Mouse (Mus musculus): ENCODE results near the gene Eef1akmt1.

- TF ChIP-seq POLR2A (IDR thresholded peaks at IDR 0.05; ENCODE audit: insufficient read depth, low read depth, low read length): no peak
- no peak for TF ChIP-seq CTCF (IDR thresholded peaks at IDR 0.05; ENCODE audit: insufficient read depth, low read depth, low read length)
These were observed 44.4 kb upstream of the Eef1akmt1 start for GRCm38 (mm10) chr14:57615828-57616227.
